Mouse (Mus musculus) testis, adult 2 months (tissue): ENCODE results near the gene Sf1.

Source experiments
- CTCF ChIP-seq: fragments of 200-500 bp; IDR thresholded peaks from 2 replicates; pipeline ENCODE4 v1.5.1; 2012; ENCODE audit warnings: low read depth, mild to moderate bottlenecking, inconsistent platforms, low read length, moderate library complexity; ENCODE audit not compliant: control insufficient read depth, insufficient read depth, insufficient replicate concordance
- POLR2A ChIP-seq: fragments of 200-500 bp; IDR thresholded peaks from 2 replicates; pipeline ENCODE4 v1.6.1; 2012; ENCODE audit warnings: low read depth, mild to moderate bottlenecking, inconsistent platforms, low read length, moderate library complexity; ENCODE audit not compliant: control insufficient read depth

GRCm38 (mm10) chr19:6407109-6407508, 43.6 kb downstream of the Sf1 start:
- TF ChIP-seq CTCF: no peak
- TF ChIP-seq POLR2A: no peak
